Mouse (Mus musculus): Measurements from ENCODE around the gene B3gnt7. TPM values are rescaled to one million over a fixed set of nuclear protein-coding genes. Genes with fewer than 3 reads are reported as not detected.

Gene B3gnt7
- total and polyA plus RNA-seq, 2 experiments = 0.31 TPM; not detected in 1

DNA sequence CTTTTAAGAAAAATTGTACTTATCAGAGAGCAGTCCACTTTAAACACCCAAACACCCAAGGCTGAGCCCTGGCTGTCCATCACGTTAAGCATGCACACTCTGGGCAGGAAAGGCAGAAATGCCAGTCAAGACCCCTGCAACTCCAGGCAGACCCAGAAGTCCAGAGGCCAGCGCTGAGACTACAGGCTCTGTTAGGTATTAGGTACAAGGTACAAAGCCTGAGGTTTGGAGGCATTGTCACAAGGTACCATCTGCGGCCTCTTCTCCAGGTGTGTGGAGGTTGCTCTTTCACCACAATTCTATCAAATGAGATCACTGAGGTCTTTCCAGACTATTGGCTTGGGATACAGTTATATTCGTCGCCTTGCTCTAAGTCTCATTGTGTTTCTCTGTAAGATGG lies 8.8 kb upstream of the B3gnt7 start:
- DNase-seq (ENCODE audit: extremely low read depth, low read depth, low spot score) = no peak
- TF ChIP-seq POLR2A (IDR thresholded peaks at IDR 0.05; ENCODE audit: extremely low read depth, insufficient read depth, low read length) = no peak
- no peak for TF ChIP-seq CTCF (IDR thresholded peaks at IDR 0.05; ENCODE audit: low read depth, low read length)
- WGBS = 95% methylated on average over 5 of the region's 5 CpGs
- H3K79me2 ChIP-seq (ENCODE audit: control insufficient read depth, insufficient read depth, low read length) = no peaks in the 10 kb centered on the region
- H3K36me3 ChIP-seq (ENCODE audit: control insufficient read depth, insufficient read depth, low read length) = no peaks in the 10 kb centered on the region
- H3K9ac ChIP-seq (ENCODE audit: low read depth, low read length) = no peak overlapping the region
- no peak overlapping the region for H3K27ac ChIP-seq (replicated peaks; ENCODE audit: insufficient read depth, low read depth, low read length)
- H3K27me3 ChIP-seq (ENCODE audit: control insufficient read depth, insufficient read depth, low read length) = no peaks in the 10 kb centered on the region
- no peak overlapping the region for H3K4me3 ChIP-seq (ENCODE audit: insufficient read depth, low read depth, low read length)
- no peaks in the 10 kb centered on the region for H3K4me1 ChIP-seq (ENCODE audit: control insufficient read depth, insufficient read depth, low read length)

DNA sequence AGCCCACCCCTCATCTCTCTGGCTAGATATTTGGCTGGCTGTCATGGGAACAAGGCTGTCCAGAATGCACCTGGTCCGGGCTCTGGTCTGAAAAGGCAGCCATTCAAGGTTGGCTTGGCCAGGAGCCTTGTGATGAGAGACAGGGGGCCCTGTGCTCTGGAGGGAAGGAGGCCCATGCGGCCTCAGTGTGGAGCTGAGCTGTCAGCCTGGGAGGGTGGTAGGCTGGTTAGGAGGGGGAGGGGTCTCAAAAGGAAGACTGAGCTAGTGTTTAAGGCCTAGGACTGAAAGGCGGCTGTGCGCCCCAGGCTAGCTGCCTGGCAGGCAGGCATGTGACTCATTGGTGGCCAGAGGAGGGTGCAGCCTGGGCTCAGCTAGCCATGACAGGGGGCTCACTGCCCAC lies 8.2 kb upstream of the B3gnt7 start:
- Histone ChIP-seq H3K36me3 (ENCODE audit: control insufficient read depth, insufficient read depth, low read length) (no peaks in the 10 kb centered on the region), H3K4me3 (ENCODE audit: insufficient read depth, low read depth, low read length) (no peak overlapping the region), H3K9ac (ENCODE audit: low read depth, low read length) (no peak overlapping the region), H3K79me2 (ENCODE audit: control insufficient read depth, insufficient read depth, low read length) (no peaks in the 10 kb centered on the region), H3K27me3 (ENCODE audit: control insufficient read depth, insufficient read depth, low read length) (no peaks in the 10 kb centered on the region), H3K27ac (replicated peaks; ENCODE audit: insufficient read depth, low read depth, low read length) (no peak overlapping the region), H3K4me1 (ENCODE audit: control insufficient read depth, insufficient read depth, low read length) (no peaks in the 10 kb centered on the region)
- no peak for TF ChIP-seq POLR2A (IDR thresholded peaks at IDR 0.05; ENCODE audit: extremely low read depth, insufficient read depth, low read length)
- TF ChIP-seq CTCF (IDR thresholded peaks at IDR 0.05; ENCODE audit: low read depth, low read length) = no peak
- 87% methylated on average over 4 of the region's 4 CpGs for WGBS
- no peak for DNase-seq (ENCODE audit: extremely low read depth, low read depth, low spot score)

DNA sequence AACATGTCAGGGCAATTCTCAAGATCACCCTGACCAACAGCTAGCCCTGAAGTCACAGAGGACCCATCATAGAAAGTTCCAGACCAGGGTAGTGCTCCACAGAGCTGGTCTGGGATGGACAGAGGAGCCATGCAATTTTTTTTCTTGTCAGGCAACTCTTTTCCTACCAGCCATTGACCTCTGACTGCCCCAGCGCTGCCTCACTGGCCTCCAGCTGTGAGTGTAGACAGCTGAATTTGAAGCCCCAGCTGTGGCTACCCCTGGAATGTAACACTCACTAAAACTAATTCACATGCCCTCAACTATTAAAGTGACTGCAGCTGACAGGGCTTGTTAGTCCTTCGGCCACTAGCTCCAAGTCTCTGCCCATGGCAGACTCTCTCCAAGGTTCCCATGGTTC lies 2.5 kb upstream of the B3gnt7 start:
- Histone ChIP-seq H3K4me3 (ENCODE audit: insufficient read depth, low read depth, low read length) (no peak overlapping the region), H3K79me2 (ENCODE audit: control insufficient read depth, insufficient read depth, low read length) (no peaks in the 10 kb centered on the region), H3K4me1 (ENCODE audit: control insufficient read depth, insufficient read depth, low read length) (no peaks in the 10 kb centered on the region), H3K9ac (ENCODE audit: low read depth, low read length) (no peak overlapping the region), H3K27me3 (ENCODE audit: control insufficient read depth, insufficient read depth, low read length) (peaks cover 5% of the 10 kb centered on the region; the same call in 1 of the 2 replicates), H3K36me3 (ENCODE audit: control insufficient read depth, insufficient read depth, low read length) (no peaks in the 10 kb centered on the region), H3K27ac (replicated peaks; ENCODE audit: insufficient read depth, low read depth, low read length) (no peak overlapping the region)
- no peak for DNase-seq (ENCODE audit: extremely low read depth, low read depth, low spot score)
- 82% methylated on average over 2 of the region's 2 CpGs for WGBS
- TF ChIP-seq POLR2A (IDR thresholded peaks at IDR 0.05; ENCODE audit: extremely low read depth, insufficient read depth, low read length) (no peak), CTCF (IDR thresholded peaks at IDR 0.05; ENCODE audit: low read depth, low read length) (no peak)

- TF ChIP-seq POLR2A (IDR thresholded peaks at IDR 0.05; ENCODE audit: extremely low read depth, insufficient read depth, low read length) (no peak), CTCF (IDR thresholded peaks at IDR 0.05; ENCODE audit: low read depth, low read length) (no peak)
- Histone ChIP-seq H3K79me2 (ENCODE audit: control insufficient read depth, insufficient read depth, low read length) (no peaks in the 10 kb centered on the region), H3K4me3 (ENCODE audit: insufficient read depth, low read depth, low read length) (no peak overlapping the region), H3K27me3 (ENCODE audit: control insufficient read depth, insufficient read depth, low read length) (peaks cover 5% of the 10 kb centered on the region; the same call in 1 of the 2 replicates), H3K36me3 (ENCODE audit: control insufficient read depth, insufficient read depth, low read length) (no peaks in the 10 kb centered on the region), H3K27ac (replicated peaks; ENCODE audit: insufficient read depth, low read depth, low read length) (no peak overlapping the region), H3K9ac (ENCODE audit: low read depth, low read length) (no peak overlapping the region), H3K4me1 (ENCODE audit: control insufficient read depth, insufficient read depth, low read length) (no peaks in the 10 kb centered on the region)
- no peak for DNase-seq (ENCODE audit: extremely low read depth, low read depth, low spot score)
- WGBS = 64% methylated on average over 7 of the region's 7 CpGs
These were observed 1.9 kb upstream of the B3gnt7 start for GRCm38 (mm10) chr1:86300731-86301130.

DNA sequence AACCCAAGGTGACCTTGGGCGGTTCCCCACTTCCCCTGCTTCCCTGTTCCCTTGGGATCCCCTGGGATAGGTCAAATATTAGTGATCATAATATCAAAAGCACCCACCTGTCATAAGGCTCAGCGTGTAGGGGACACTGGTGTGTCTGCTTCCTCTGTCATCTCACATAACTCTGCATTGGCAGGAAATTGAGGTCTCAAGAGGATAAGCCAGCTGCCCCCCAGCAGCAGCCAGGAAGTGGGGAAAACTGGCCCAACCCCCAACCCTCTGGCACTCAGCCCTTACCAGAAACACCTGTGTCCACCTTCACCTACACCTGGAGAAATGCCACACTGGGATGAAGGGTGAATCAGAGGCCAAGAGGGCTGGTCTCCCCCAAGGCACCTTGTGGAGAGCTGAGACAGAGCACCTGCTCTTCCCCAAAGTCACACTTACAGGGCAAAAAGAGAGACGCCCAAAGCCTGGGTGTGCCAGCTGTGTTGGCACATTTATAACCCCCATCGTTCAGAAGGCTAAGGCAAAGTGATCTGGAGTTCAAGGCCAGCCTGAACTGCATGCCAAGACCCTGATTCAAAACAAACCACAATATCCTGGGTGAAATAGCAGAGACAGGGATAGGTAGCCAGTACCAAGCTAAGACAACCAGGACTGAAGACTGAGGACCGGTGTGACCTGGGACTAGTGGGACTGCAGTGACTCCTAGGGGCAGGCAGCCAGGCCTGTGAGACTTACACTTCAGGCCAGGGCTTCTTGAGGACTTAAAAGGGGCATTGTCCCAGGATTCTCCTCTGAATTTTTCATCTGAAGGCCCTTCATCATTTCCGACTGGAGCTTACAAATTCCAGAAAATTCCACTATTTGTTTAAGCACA lies 1.2 kb upstream of the B3gnt7 start:
- peak; percentile 16 for DNase-seq (ENCODE audit: extremely low read depth, low read depth, low spot score)
- Histone ChIP-seq H3K27ac (replicated peaks; ENCODE audit: insufficient read depth, low read depth, low read length) (no peak overlapping the region), H3K9ac (ENCODE audit: low read depth, low read length) (no peak overlapping the region), H3K4me1 (ENCODE audit: control insufficient read depth, insufficient read depth, low read length) (no peaks in the 10 kb centered on the region), H3K79me2 (ENCODE audit: control insufficient read depth, insufficient read depth, low read length) (no peaks in the 10 kb centered on the region), H3K36me3 (ENCODE audit: control insufficient read depth, insufficient read depth, low read length) (no peaks in the 10 kb centered on the region), H3K27me3 (ENCODE audit: control insufficient read depth, insufficient read depth, low read length) (peaks cover 5% of the 10 kb centered on the region; the same call in 1 of the 2 replicates), H3K4me3 (ENCODE audit: insufficient read depth, low read depth, low read length) (no peak overlapping the region)
- TF ChIP-seq POLR2A (IDR thresholded peaks at IDR 0.05; ENCODE audit: extremely low read depth, insufficient read depth, low read length) = no peak
- peak; percentile 42 for TF ChIP-seq CTCF (IDR thresholded peaks at IDR 0.05; ENCODE audit: low read depth, low read length)
- WGBS = 51% methylated on average over 6 of the region's 6 CpGs

Measured in liver, adult 2 months (tissue).